Mouse (Mus musculus): Measurements from ENCODE around the gene Cuedc1. TPM values are rescaled to one million over a fixed set of nuclear protein-coding genes. Genes with fewer than 3 reads are reported as not detected.

Gene Cuedc1
- polyA plus RNA-seq, 1 experiment from 2014 or later = 27.1 TPM

DNA sequence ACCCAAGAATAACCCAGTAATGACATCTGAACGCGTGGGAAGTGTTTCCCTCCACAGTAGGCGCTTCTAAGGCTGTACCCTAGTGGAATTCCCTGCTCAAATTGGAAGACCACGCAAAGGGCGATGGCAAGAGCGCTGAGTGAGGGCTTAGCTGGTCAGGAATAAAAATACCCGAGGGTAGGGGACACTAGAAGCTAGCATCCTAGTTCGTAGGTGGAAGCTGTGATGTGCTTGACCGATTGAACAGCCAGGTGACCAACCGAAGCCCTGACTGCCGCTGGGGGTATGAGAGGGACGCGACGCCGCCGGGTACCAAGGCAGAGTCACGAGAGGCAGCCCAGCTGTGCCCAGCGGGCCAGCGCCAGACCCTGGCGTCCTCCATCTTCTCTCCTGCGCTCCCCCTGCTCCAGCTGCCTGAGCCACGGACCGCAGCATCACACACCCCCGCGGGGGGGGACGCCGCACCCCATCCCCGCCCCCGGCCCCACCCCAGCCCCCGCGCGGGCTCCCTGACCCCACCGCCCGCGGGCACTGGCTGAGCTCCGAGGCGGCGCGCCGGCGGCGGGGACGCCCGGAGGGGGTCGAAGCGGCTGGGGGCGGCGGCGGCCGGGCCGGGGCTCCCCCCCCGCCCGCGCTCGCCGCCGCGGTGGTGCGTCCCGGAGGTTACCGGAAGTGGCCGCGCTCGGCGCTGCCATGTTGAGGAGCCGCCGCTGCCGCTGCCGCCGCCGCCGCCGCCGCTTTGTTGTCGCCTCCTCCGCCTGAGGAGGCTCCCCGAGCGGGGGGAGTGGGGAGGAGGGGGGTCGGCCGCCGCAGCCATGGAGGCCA, 30.1 kb upstream of the Cuedc1 start, which contains the start of gene Vezf1:
Gene Vezf1 (plus strand): TSS at position 694 of the 825 bp plus-strand sequence.
- 1% methylated on average over 71 of the region's 81 CpGs for WGBS
- Histone ChIP-seq H3K4me3 (peak within 1 kb of the TSS; percentile 99), H3K27me3 (ENCODE audit: insufficient read depth, poor library complexity, severe bottlenecking) (no peaks in the 10 kb centered on the region), H3K27ac (peak within 1 kb of the TSS; percentile 100), H3K4me1 (replicated peaks) (peaks cover 45% of the 10 kb centered on the region), H3K9me3 (no peaks in the 10 kb centered on the region), H3K36me3 (peaks cover under 1% of the 10 kb centered on the region)
- DNase-seq (ENCODE audit: low spot score) = peak; percentile 85

DNA sequence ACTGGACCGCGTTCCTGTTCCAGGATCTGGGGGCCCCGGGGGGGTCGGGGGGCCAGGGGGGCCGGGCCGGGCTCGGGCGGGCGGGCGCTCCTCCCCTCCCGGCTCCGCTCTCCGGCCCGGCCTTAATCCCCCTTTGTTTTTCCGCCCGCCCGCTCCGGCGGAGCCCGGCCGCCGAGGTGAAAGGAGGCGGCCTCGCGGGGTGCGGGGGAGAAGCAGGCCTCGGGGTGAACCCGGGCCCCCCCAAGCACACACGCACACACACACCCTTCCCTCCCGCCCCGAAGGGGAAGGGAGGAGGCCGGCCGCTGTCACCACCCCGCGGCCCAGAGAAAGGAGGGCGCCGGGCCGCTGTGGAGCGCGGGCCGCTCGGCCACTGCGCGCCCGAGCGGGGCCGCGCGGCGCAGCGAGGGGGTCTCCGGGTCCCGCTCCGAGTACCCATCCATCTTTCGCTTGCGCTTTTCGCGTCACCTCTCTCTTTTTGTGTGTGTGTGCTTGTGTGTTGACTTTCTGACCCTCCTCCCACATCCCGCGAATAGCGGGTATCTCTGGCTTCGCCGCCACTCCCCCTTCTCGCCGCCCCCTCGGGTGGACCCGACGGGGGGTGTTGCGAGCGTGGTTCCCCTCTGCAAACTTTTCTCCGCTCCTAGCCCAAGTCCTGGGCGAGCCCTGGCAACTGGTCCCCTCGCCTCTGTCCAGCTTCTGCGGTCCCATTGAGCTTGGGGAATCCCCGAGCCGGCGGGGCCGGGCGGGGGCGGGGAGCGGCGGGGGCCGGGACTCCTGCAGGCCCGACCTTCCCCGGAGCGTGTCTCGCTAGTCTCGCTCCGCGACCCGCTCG, 29.2 kb upstream of the Cuedc1 start:
- under 1% methylated on average over 91 of the region's 92 CpGs for WGBS
- H3K27ac ChIP-seq = peak overlapping the region; percentile 100
- peaks cover 53% of the 10 kb centered on the region for H3K4me1 ChIP-seq (replicated peaks)

DNA sequence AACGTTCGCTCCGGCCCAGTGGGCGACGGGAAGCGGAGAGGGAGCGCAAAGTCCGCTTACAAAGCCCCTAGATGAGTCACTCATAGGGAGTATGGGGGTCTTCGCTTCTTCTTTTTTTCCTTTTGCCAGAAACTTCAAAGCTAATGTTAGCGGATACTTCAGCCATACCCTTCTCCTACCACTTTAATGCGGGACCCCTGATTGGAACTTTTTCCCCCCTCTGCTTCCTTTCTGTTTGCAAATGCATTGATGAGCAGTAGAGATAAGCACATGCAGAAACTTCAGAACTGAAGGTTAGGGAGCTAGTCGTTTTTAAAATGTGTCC, 28.6 kb upstream of the Cuedc1 start:
- Histone ChIP-seq H3K36me3 (peaks cover 15% of the 10 kb centered on the region), H3K4me1 (replicated peaks) (peaks cover 57% of the 10 kb centered on the region)
- DNase-seq (ENCODE audit: low spot score) = no peak

More for the DNA sequence above, 29.2 kb upstream of the Cuedc1 start:
- Histone ChIP-seq H3K27me3 (ENCODE audit: insufficient read depth, poor library complexity, severe bottlenecking) (no peaks in the 10 kb centered on the region), H3K4me3 (peak overlapping the region; percentile 99), H3K36me3 (peaks cover 9% of the 10 kb centered on the region), H3K9me3 (no peaks in the 10 kb centered on the region)
- peak; percentile 72 for DNase-seq (ENCODE audit: low spot score)

DNA sequence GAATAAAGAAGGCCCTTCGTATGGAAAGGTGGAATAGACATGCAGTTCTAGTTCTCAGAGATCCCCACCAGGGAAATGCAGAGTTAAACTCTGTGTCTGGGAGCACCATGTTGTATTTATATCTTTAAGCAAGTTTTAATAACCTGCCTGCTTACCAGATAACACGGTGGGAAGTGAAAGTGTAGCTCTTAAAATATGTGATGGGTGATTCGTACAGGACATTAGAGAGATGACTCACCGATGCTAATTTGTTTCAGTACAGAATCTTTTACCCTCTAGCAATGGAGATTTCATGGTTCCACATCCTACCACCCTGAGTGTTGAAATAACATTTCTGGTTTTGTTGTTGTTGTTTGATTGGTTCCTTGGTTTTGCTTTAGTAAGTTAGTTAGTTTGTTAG, 27.5 kb upstream of the Cuedc1 start:
- H3K4me3 ChIP-seq = peak overlapping the region; percentile 99
- no peaks in the 10 kb centered on the region for H3K27me3 ChIP-seq (ENCODE audit: insufficient read depth, poor library complexity, severe bottlenecking)
- H3K27ac ChIP-seq = peak overlapping the region; percentile 100
- H3K9me3 ChIP-seq = no peaks in the 10 kb centered on the region
- H3K4me1 ChIP-seq (replicated peaks) = peaks cover 69% of the 10 kb centered on the region
- peaks cover 26% of the 10 kb centered on the region for H3K36me3 ChIP-seq
- 43% methylated on average over 4 of the region's 4 CpGs for WGBS
- no peak for DNase-seq (ENCODE audit: low spot score)

More for the DNA sequence above, 28.6 kb upstream of the Cuedc1 start:
- H3K9me3 ChIP-seq = no peaks in the 10 kb centered on the region
- H3K27ac ChIP-seq = peak overlapping the region; percentile 100
- 0% methylated on average over 12 of the region's 12 CpGs for WGBS
- H3K4me3 ChIP-seq = peak overlapping the region; percentile 99
- no peaks in the 10 kb centered on the region for H3K27me3 ChIP-seq (ENCODE audit: insufficient read depth, poor library complexity, severe bottlenecking)

DNA sequence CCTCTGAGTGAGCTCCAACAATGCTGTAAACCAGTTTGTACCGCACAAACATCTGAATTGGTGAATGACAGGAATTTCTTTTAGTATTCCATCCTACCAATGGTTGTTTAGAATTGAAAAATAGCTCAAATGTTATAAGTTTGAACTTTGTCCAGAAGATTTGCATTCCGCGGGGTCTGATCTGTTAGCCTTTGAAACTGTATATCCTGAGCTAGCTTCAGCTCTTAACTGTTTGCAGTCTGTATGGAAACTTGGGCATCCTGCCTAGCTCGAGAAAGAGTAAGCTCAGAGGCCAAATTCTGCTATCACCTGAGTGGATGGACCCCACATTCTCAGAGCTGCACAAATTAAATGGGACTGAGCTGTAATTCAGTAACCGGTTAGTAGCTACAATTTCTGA, 26.7 kb upstream of the Cuedc1 start:
- H3K4me1 ChIP-seq (replicated peaks) = peaks cover 74% of the 10 kb centered on the region
- peaks cover 33% of the 10 kb centered on the region for H3K36me3 ChIP-seq
- H3K27ac ChIP-seq = peak overlapping the region; percentile 100; the same call in 1 of the 2 replicates
- H3K27me3 ChIP-seq (ENCODE audit: insufficient read depth, poor library complexity, severe bottlenecking) = no peaks in the 10 kb centered on the region
- H3K9me3 ChIP-seq = no peaks in the 10 kb centered on the region
- H3K4me3 ChIP-seq = peak overlapping the region; percentile 99
- no peak for DNase-seq (ENCODE audit: low spot score)
- WGBS = 55% methylated on average over 5 of the region's 5 CpGs

DNA sequence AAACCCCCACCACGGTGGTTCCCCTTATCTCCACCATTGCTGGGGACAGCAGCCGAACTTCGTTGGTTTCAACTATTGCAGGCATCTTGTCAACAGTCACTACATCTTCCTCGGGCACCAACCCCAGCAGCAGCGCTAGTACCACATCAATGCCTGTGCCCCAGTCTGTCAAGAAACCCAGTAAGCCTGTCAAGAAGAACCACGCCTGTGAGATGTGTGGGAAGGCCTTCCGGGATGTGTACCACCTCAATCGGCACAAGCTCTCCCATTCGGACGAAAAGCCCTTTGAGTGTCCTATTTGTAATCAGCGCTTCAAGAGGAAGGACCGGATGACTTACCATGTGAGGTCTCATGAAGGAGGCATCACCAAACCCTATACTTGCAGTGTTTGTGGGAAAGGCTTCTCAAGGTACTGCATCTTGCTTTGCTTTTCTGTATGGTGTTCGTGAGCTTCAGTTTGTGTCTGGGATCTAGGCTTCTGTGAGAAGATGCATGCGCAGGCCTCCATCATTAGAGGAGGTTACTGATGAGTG, 24.4 kb upstream of the Cuedc1 start:
- H3K36me3 ChIP-seq = peaks cover 56% of the 10 kb centered on the region
- no peak overlapping the region for H3K27ac ChIP-seq
- WGBS = 87% methylated on average over 14 of the region's 14 CpGs
- H3K27me3 ChIP-seq (ENCODE audit: insufficient read depth, poor library complexity, severe bottlenecking) = no peaks in the 10 kb centered on the region
- DNase-seq (ENCODE audit: low spot score) = no peak
- no peak overlapping the region; the same call in 1 of the 2 replicates for H3K4me3 ChIP-seq
- H3K9me3 ChIP-seq = no peaks in the 10 kb centered on the region
- peaks cover 59% of the 10 kb centered on the region for H3K4me1 ChIP-seq (replicated peaks)

DNA sequence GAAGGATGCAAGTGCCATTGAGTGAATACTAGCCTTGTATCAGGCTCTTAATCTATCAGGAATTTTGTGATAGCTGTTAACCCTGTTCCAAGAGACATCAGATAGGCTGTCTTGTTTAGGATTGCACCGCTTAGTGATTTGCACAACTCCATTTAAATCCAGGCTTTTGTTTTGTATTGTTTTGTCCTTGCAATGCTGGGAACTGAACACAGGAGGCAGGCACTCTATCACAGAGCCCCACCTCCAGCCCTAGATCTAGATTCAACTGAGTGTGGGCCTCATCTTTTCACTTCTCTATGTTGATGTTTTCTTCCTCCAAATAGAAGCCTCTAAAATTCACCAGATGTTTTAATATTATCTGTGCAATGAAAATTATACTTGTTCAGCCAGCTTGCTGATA, 22.2 kb upstream of the Cuedc1 start:
- Histone ChIP-seq H3K9me3 (no peaks in the 10 kb centered on the region), H3K36me3 (peaks cover 79% of the 10 kb centered on the region), H3K27ac (no peak overlapping the region), H3K4me1 (replicated peaks) (peaks cover 50% of the 10 kb centered on the region), H3K4me3 (no peak overlapping the region), H3K27me3 (ENCODE audit: insufficient read depth, poor library complexity, severe bottlenecking) (no peaks in the 10 kb centered on the region)
- DNase-seq (ENCODE audit: low spot score) = no peak
- WGBS = 52% methylated on average over 1 of the region's 1 CpGs

DNA sequence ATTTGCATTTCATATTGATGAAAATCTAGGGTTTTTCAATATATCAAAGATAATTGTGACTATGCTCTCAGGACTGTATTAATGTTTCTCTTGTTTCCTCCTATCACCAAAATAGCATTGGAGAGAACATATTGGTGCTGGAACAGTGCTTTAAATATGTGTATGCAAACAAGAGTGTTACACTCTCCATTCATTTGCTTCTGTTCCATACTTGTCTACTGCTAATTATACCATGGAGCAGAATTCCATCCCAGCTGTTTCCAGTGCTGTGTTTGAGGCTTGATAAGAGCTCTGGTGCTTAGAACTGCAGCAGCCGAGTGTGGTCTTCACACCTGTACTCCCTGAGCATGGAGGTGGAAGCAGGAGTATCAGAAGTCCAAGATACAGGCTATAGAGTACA, 21.5 kb upstream of the Cuedc1 start:
- H3K4me3 ChIP-seq = no peak overlapping the region
- H3K4me1 ChIP-seq (replicated peaks) = peaks cover 43% of the 10 kb centered on the region
- no peak overlapping the region for H3K27ac ChIP-seq
- no peaks in the 10 kb centered on the region for H3K9me3 ChIP-seq
- 92% methylated on average over 1 of the region's 1 CpGs for WGBS
- peaks cover 86% of the 10 kb centered on the region for H3K36me3 ChIP-seq
- no peaks in the 10 kb centered on the region for H3K27me3 ChIP-seq (ENCODE audit: insufficient read depth, poor library complexity, severe bottlenecking)
- DNase-seq (ENCODE audit: low spot score) = no peak

DNA sequence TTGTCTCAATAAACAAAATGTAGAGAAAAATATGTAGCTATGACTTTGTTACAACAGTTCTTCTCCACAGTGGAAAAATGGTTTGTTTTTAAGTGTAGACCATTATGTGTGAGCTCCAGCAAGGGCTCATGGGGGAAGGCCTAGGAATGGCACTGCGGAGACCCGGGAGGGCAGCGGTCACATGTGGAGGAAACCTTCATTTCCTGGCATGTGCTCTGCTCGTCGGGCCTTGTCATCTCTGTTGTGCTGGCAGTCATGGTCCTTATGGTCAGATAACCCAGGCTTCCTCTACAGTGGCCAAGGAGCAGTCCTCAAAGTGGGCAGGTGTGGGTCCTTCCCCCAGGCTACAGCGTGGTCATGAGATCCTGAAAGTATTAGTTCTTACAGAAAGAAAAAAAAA, 14.2 kb upstream of the Cuedc1 start:
- Histone ChIP-seq H3K4me3 (no peak overlapping the region), H3K4me1 (replicated peaks) (peaks cover 28% of the 10 kb centered on the region), H3K9me3 (no peaks in the 10 kb centered on the region), H3K36me3 (peaks cover 72% of the 10 kb centered on the region), H3K27me3 (ENCODE audit: insufficient read depth, poor library complexity, severe bottlenecking) (no peaks in the 10 kb centered on the region), H3K27ac (no peak overlapping the region)
- DNase-seq (ENCODE audit: low spot score) = no peak
- 80% methylated on average over 6 of the region's 6 CpGs for WGBS

DNA sequence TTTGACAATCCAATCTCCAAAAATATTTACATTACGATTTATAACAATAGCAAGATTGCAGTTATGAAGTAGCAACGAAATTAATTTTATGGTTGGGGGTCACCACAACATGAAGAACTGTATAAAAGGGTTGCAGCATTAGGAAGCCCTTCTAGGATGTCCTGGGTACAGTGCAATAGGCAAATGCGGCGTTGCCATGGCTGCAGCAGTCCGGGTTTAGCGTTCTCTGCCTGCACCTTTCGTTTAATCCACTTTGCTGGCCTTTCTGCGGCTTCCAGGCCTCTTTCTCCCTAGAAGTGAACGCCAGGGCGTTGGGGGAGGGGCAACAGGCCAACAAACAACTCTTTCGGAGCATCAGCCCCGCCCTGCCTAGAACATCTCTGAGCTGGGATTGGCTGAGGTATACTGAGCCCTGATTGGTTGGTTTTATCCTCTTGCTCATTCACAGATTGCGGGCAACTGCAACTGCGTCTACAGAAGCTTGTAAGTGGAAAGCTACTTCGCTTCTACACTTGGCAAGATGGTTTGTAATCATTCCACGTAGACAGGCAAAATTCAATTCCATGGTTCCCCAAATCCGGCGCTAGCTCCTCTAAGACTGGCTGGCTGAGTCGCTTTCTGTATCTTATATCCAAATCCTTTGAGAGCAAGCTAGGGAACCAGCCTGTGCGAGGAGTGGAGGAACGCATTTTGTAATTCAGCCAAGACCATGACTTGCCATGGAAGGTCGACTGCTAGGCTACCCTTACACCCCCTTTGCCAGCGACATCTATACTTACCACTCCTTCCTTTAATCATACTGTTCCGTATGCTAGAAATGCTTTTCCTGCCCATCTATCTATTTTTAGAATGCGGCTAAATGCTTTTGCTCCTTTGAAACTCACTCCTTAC, 10.9 kb upstream of the Cuedc1 start:
- 8% methylated on average over 25 of the region's 25 CpGs for WGBS
- H3K4me3 ChIP-seq = peak overlapping the region; percentile 49
- H3K27ac ChIP-seq = peak overlapping the region; percentile 83
- H3K36me3 ChIP-seq = peaks cover 39% of the 10 kb centered on the region
- no peaks in the 10 kb centered on the region for H3K27me3 ChIP-seq (ENCODE audit: insufficient read depth, poor library complexity, severe bottlenecking)
- H3K9me3 ChIP-seq = no peaks in the 10 kb centered on the region
- peak; percentile 93 for DNase-seq (ENCODE audit: low spot score)
- H3K4me1 ChIP-seq (replicated peaks) = peaks cover 42% of the 10 kb centered on the region

DNA sequence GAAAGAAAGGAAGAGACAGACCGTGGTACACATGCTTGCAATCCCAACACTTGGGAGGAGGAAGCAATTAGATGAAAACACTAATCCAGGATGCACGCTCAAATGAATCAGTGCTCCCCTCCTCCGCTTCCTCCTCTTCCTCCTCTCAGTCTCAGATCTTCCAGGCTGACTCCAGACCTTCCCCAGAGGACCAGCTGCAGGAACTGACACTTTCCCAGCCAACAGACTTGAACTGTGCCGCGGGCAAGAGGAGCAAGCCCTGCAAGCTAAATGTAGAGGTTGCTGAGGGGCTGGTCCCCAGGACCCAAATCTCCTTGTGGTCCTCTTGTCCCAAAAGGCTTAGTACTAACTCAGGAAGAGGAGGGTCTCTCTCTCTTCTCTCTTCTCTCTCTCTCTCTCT, 8.7 kb upstream of the Cuedc1 start:
- Histone ChIP-seq H3K4me1 (replicated peaks) (peaks cover 40% of the 10 kb centered on the region), H3K9me3 (no peaks in the 10 kb centered on the region), H3K27ac (peak overlapping the region; percentile 14), H3K36me3 (peaks cover 18% of the 10 kb centered on the region), H3K4me3 (no peak overlapping the region), H3K27me3 (ENCODE audit: insufficient read depth, poor library complexity, severe bottlenecking) (no peaks in the 10 kb centered on the region)
- 69% methylated on average over 5 of the region's 5 CpGs for WGBS
- DNase-seq (ENCODE audit: low spot score) = no peak

DNA sequence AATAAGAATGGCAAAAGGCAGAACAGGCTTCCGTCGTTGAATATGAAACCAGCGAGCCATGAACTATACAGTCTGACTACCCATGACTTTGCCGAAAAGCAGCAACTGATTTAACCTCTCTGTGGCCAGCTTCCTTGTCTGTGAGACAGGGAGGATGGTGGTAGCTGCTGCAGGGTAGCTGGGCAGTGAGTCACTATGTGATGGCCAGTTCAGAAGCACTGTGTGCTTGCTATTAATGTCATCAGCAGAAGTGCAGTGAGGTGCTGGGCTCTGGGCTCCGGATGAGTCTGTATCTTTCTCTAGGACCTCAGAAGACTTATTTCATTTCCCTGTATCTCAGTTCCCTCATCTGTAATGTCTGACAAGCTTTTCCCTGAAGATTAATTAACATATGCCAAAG, 7.6 kb upstream of the Cuedc1 start:
- DNase-seq (ENCODE audit: low spot score) = no peak
- H3K36me3 ChIP-seq = peaks cover 9% of the 10 kb centered on the region
- H3K27me3 ChIP-seq (ENCODE audit: insufficient read depth, poor library complexity, severe bottlenecking) = no peaks in the 10 kb centered on the region
- H3K27ac ChIP-seq = no peak overlapping the region
- WGBS = 77% methylated on average over 5 of the region's 5 CpGs
- no peak overlapping the region for H3K4me3 ChIP-seq
- peaks cover 40% of the 10 kb centered on the region for H3K4me1 ChIP-seq (replicated peaks)
- H3K9me3 ChIP-seq = no peaks in the 10 kb centered on the region

All from hindbrain, embryonic 10.5 days (tissue).